12 mouse cellular contexts compared by ENCODE assay signal in genomic region chr7:79498356-79498755, GRCm38 (mm10). TPM values are rescaled to one million over a fixed set of nuclear protein-coding genes. Genes with fewer than 3 reads are reported as not detected.
DNase-seq lines count a peak whose midpoint lies in the region; ATAC-seq and TF ChIP-seq lines count a peak whose summit lies in the region.
"Had no signal": no experiment of that assay in that cellular context is flagged by ENCODE, and none has a peak within 500 bp of the region (broad histone marks: within the 10 kb centered on the region; RNA-seq: fewer than 3 reads in every experiment).

No protein-coding gene starts in this region.

- peaks cover 48% of the 10 kb centered on the region for H3K4me1 ChIP-seq in forebrain, embryonic 13.5 days
- H3K4me1 ChIP-seq in hindbrain, postnatal 0 days (ENCODE audit: insufficient read depth, low read length) = peaks cover 9% of the 10 kb centered on the region; the same call in 1 of the 2 replicates
- peaks cover 52% of the 10 kb centered on the region for H3K4me1 ChIP-seq in neural tube, embryonic 13.5 days (replicated peaks)
- H3K4me1 ChIP-seq in kidney, embryonic 16.5 days (ENCODE audit: insufficient read depth, low read length) = 0 out of 2 replicates have a peak, but pooled peaks cover 3% of the 10 kb centered on the region

- DNase-seq in layer of hippocampus, adult 2 months (ENCODE audit: low spot score in 2 of 2) = no peak
- no peak for DNase-seq in layer of hippocampus, adult 18-20 months (ENCODE audit: low spot score in 2 of 2)
- peak; percentile 25 for DNase-seq in hindbrain, postnatal 0 days (ENCODE audit: low spot score)
- no peak for DNase-seq in frontal cortex, postnatal 36 days (ENCODE audit: low spot score in 2 of 2)
- no peak for DNase-seq in adrenal gland, postnatal 10 days
- DNase-seq: adrenal gland, adult 8-10 months had no signal

- peak overlapping the region; percentile 100 for H3K9ac ChIP-seq in forebrain, embryonic 13.5 days
- 0 out of 2 replicates have a peak overlapping the region, but pooled peaks have one; percentile 24 for H3K9ac ChIP-seq in hindbrain, postnatal 0 days (replicated peaks; ENCODE audit: low read length)
- peak overlapping the region; percentile 100 for H3K9ac ChIP-seq in neural tube, embryonic 13.5 days
- no peak overlapping the region for H3K9ac ChIP-seq in kidney, embryonic 16.5 days (replicated peaks; ENCODE audit: low read length)
- H3K9ac ChIP-seq: embryonic facial prominence, embryonic 15.5 days; limb, embryonic 15.5 days; lung, embryonic 15.5 days had no signal

- H3K4me3 ChIP-seq in layer of hippocampus, adult 2 months = no peak overlapping the region
- peak overlapping the region; percentile 99 for H3K4me3 ChIP-seq in forebrain, embryonic 13.5 days
- peak overlapping the region; percentile 89 for H3K4me3 ChIP-seq in hindbrain, postnatal 0 days (ENCODE audit: low read length)
- peak overlapping the region; percentile 89 for H3K4me3 ChIP-seq in neural tube, embryonic 13.5 days
- H3K4me3 ChIP-seq in kidney, embryonic 16.5 days (ENCODE audit: low read length) = no peak overlapping the region
- H3K4me3 ChIP-seq: limb, embryonic 15.5 days; lung, embryonic 15.5 days had no signal

- H3K9me3 ChIP-seq in forebrain, embryonic 13.5 days (replicated peaks) = no peaks in the 10 kb centered on the region
- H3K9me3 ChIP-seq in hindbrain, postnatal 0 days (ENCODE audit: low read length) = no peaks in the 10 kb centered on the region
- no peaks in the 10 kb centered on the region for H3K9me3 ChIP-seq in neural tube, embryonic 13.5 days
- no peaks in the 10 kb centered on the region for H3K9me3 ChIP-seq in kidney, embryonic 16.5 days (ENCODE audit: low read length)
- H3K9me3 ChIP-seq: embryonic facial prominence, embryonic 15.5 days; limb, embryonic 15.5 days; lung, embryonic 15.5 days had no signal

- WGBS in forebrain, embryonic 13.5 days = 2% methylated on average over 6 of the region's 6 CpGs
- whole genome bisulfite sequencing in hindbrain, postnatal 0 days = 9% methylated on average over 6 of the region's 6 CpGs
- 3% methylated on average over 6 of the region's 6 CpGs for WGBS in neural tube, embryonic 13.5 days
- WGBS in kidney, embryonic 16.5 days = 6% methylated on average over 6 of the region's 6 CpGs

- H3K4me2 ChIP-seq in forebrain, embryonic 13.5 days = peak overlapping the region; percentile 99
- peak overlapping the region; percentile 93 for H3K4me2 ChIP-seq in hindbrain, postnatal 0 days (ENCODE audit: low read depth, low read length)
- peak overlapping the region; percentile 89 for H3K4me2 ChIP-seq in neural tube, embryonic 13.5 days
- H3K4me2 ChIP-seq in kidney, embryonic 16.5 days (replicated peaks; ENCODE audit: low read depth, low read length) = no peak overlapping the region
- H3K4me2 ChIP-seq: embryonic facial prominence, embryonic 15.5 days; limb, embryonic 15.5 days; lung, embryonic 15.5 days had no signal

- TF ChIP-seq CTCF in layer of hippocampus, adult 2 months (conservative IDR thresholded peaks at IDR 0.05) = no peak
- TF ChIP-seq CTCF in hindbrain, postnatal 0 days (IDR thresholded peaks at IDR 0.05; ENCODE audit: low read depth) = no peak

- H3K27me3 ChIP-seq in forebrain, embryonic 13.5 days = no peaks in the 10 kb centered on the region
- no peaks in the 10 kb centered on the region for H3K27me3 ChIP-seq in hindbrain, postnatal 0 days (ENCODE audit: insufficient read depth, low read length)
- H3K27me3 ChIP-seq in neural tube, embryonic 13.5 days = peaks cover 69% of the 10 kb centered on the region
- H3K27me3 ChIP-seq in kidney, embryonic 16.5 days (ENCODE audit: insufficient read depth, low read length) = peaks cover 92% of the 10 kb centered on the region

- H3K36me3 ChIP-seq in forebrain, embryonic 13.5 days (ENCODE audit: poor library complexity, severe bottlenecking) = peaks cover 17% of the 10 kb centered on the region
- no peaks in the 10 kb centered on the region for H3K36me3 ChIP-seq in hindbrain, postnatal 0 days (ENCODE audit: insufficient read depth, low read length)
- no peaks in the 10 kb centered on the region for H3K36me3 ChIP-seq in neural tube, embryonic 13.5 days
- H3K36me3 ChIP-seq in kidney, embryonic 16.5 days (ENCODE audit: insufficient read depth, low read length) = no peaks in the 10 kb centered on the region
- H3K36me3 ChIP-seq: embryonic facial prominence, embryonic 15.5 days; limb, embryonic 15.5 days; lung, embryonic 15.5 days had no signal

- H3K27ac ChIP-seq in layer of hippocampus, adult 2 months = peak overlapping the region; percentile 28; the same call in 1 of the 2 replicates
- H3K27ac ChIP-seq in forebrain, embryonic 13.5 days = peak overlapping the region; percentile 100
- peak overlapping the region; percentile 78 for H3K27ac ChIP-seq in hindbrain, postnatal 0 days
- H3K27ac ChIP-seq in neural tube, embryonic 13.5 days (replicated peaks) = peak overlapping the region; percentile 99
- no peak overlapping the region for H3K27ac ChIP-seq in kidney, embryonic 16.5 days (ENCODE audit: low read length)
- H3K27ac ChIP-seq: embryonic facial prominence, embryonic 15.5 days; limb, embryonic 15.5 days; lung, embryonic 15.5 days had no signal

- no peak for ATAC-seq in forebrain, embryonic 13.5 days
- ATAC-seq in hindbrain, postnatal 0 days = no peak
- ATAC-seq in neural tube, embryonic 13.5 days (ENCODE audit: low read depth) = no peak
- no peak for ATAC-seq in kidney, embryonic 16.5 days (ENCODE audit: low FRiP score, low TSS enrichment)

RNA-seq across cellular contexts. Expression of gene Polg, which starts 32.2 kb away (rescaled TPM):
- total RNA-seq in layer of hippocampus, adult 2 months (2021) = 100 to 1,000 TPM in 1 of 2 experiments, 10 to 100 TPM in 1; 76.5 to 101 TPM
- 10 to 100 TPM; 81.6 to 81.7 TPM for total RNA-seq in layer of hippocampus, adult 18-20 months (2021)
- polyA plus RNA-seq in forebrain, embryonic 13.5 days (2015; fragmentation: Nextera tagmentation; extraction: Ambion mirVana) = 29.7 and 30.4 TPM in 2 replicates
- total RNA-seq in hindbrain, postnatal 0 days (2014; rRNA removed) = 60.0 and 79.5 TPM in 2 replicates
- 23.8 and 23.9 TPM in 2 replicates for polyA plus RNA-seq in hindbrain, postnatal 0 days (2015; fragmentation: Nextera tagmentation; extraction: Ambion mirVana)
- polyA plus RNA-seq in neural tube, embryonic 13.5 days (2015; fragmentation: Nextera tagmentation; extraction: Ambion mirVana) = 28.2 and 28.6 TPM in 2 replicates
- 10 to 100 TPM; 78.9 to 83.1 TPM for total RNA-seq in adrenal gland, postnatal 10 days (2021)
- 37.1 and 37.7 TPM in 2 replicates for polyA plus RNA-seq in kidney, embryonic 16.5 days (2015; fragmentation: Nextera tagmentation; extraction: Ambion mirVana)

Comparison
In these comparisons a context has a peak if more than half of its experiments do, and no peak if none do; other contexts are left out.
1. H3K4me3 ChIP-seq: peak in forebrain, embryonic 13.5 days (single experiment), hindbrain, postnatal 0 days (single experiment) and neural tube, embryonic 13.5 days (single experiment); none in layer of hippocampus, adult 2 months (single experiment) and kidney, embryonic 16.5 days (single experiment).